Mouse (Mus musculus) midbrain, embryonic 13.5 days (tissue): ENCODE data around the gene Hoxa6. TPM values are rescaled to one million over a fixed set of nuclear protein-coding genes. Genes with fewer than 3 reads are reported as not detected.

ENCODE experiments used
- ATAC-seq: fragments of 200-750 bp; cut with Nextera tagmentation; 2 replicates; pipeline ENCODE4 v1.8.0; 2017; ENCODE audit warnings: mild to moderate bottlenecking, moderate TSS enrichment, moderate library complexity
- H3K27ac ChIP-seq: fragments of 300-500 bp; sonication (generic); 2 replicates; pipeline ENCODE4 v1.5.1; 2015; ENCODE audit warnings: inconsistent platforms, mild to moderate bottlenecking, moderate library complexity
- H3K27me3 ChIP-seq: fragments of 300-500 bp; sonication (generic); 2 replicates; pipeline ENCODE4 v1.6.1; 2015; ENCODE audit warnings: mild to moderate bottlenecking, inconsistent platforms
- H3K36me3 ChIP-seq: fragments of 300-500 bp; sonication (generic); 2 replicates; pipeline ENCODE4 v1.6.1; 2015; ENCODE audit warnings: mild to moderate bottlenecking, inconsistent platforms
- H3K4me1 ChIP-seq: fragments of 300-500 bp; sonication (generic); replicated peaks from 2 replicates; pipeline ENCODE4 v1.6.1; 2015; ENCODE audit warnings: inconsistent platforms
- H3K4me2 ChIP-seq: fragments of 300-500 bp; sonication (generic); replicated peaks from 2 replicates; pipeline ENCODE4 v1.6.1; 2015; ENCODE audit warnings: moderate library complexity, mild to moderate bottlenecking, inconsistent platforms
- H3K4me3 ChIP-seq: fragments of 300-500 bp; sonication (generic); replicated peaks from 2 replicates; pipeline ENCODE4 v1.5.1; 2015; ENCODE audit warnings: mild to moderate bottlenecking, inconsistent platforms
- H3K9ac ChIP-seq: fragments of 300-500 bp; sonication (generic); replicated peaks from 2 replicates; pipeline ENCODE4 v1.6.1; 2015; ENCODE audit warnings: mild to moderate bottlenecking, inconsistent platforms
- H3K9me3 ChIP-seq: fragments of 300-500 bp; sonication (generic); 2 replicates; pipeline ENCODE4 v1.6.1; 2016; ENCODE audit warnings: mild to moderate bottlenecking, inconsistent platforms
- WGBS: fragments of 180-500 bp; shearing (Covaris S2); methylation state at CpG from one replicate; pipeline ENCODE4 v1.1.7; 2015; 5-methylcytosine and 5-hydroxymethylcytosine counted together
- polyA plus RNA-seq: library from polyadenylated mRNA; unstranded; fragments of >200 nt; fragmentation: Nextera tagmentation; extraction: Ambion mirVana; gene quantifications from 2 replicates; pipeline ENCODE4 v1.2.1, GENCODE M21; 2015

Hoxa6 gene
- polyA plus RNA-seq, 1 experiment from 2014 or later, result not detected

DNA sequence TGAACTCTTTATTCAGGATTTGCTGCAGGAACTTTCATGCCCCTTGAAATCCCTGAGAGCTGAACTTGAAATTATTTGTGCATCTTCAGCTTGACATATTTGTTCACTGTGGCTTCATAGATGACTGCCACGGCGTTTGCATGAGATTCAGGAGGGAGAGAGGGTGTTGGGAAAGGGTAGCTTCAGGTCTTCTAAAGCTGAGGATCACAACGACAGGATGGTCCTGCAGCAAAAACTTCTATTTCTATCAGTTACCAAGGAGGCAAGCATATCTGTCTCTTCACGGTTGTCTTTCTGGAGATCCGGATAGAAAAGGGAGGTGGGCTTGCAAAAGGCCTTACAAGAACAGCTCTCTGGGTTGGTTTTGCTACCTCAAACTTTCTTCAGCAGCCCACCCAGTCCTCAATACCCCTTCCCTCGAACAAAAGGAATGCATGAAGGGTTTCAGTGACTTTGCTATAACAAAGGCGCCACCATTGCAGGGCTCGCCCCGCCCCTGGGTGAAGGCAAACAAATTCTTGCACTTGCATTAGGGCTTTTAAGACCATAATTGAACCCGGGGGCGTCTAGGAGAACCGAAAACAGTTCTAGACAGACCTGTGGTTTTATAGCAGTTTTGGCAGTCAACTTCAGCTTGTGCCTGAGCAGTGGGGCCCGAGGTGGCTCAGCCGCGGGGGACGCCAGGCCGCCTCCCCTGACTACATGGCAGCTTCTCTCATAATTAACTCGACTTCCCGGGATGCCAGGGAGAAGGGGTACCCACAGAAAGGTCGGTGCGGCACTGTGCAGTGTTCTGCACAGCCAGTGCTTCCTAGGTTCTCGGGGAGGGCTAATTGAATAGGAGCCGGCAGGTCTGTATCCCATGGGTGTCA, 39.5 kb upstream of the Hoxa6 start:
- no peaks in the 10 kb centered on the region; the same call in 1 of the 2 replicates for H3K4me1 ChIP-seq
- no peak overlapping the region for H3K4me3 ChIP-seq
- WGBS, result under 1% methylated on average over 23 of the region's 23 CpGs
- no peak for ATAC-seq
- no peak overlapping the region for H3K4me2 ChIP-seq
- H3K27me3 ChIP-seq, result peaks cover 100% of the 10 kb centered on the region
- no peak overlapping the region for H3K9ac ChIP-seq
- H3K27ac ChIP-seq, result no peak overlapping the region
- no peaks in the 10 kb centered on the region for H3K9me3 ChIP-seq
- no peaks in the 10 kb centered on the region for H3K36me3 ChIP-seq

DNA sequence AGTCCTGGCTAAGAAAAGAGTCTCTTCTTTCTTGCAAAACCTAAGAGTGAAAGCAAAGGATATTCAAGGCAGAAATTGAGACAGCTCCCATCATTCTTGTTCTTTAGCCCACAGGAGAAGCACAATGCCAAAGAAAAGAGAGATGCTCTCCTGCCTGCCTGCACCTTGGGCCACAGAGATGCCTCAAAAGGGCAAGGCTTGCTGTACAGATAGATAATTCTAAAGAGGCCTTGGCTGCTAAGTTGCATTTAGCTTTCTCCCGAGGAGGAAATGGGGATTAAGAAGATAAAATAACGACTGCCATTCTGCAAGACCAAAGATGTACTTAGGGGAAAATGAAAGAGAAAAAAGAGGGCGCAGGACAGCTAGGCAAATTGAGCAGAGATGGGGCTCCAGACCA, 38.4 kb upstream of the Hoxa6 start:
- Histone ChIP-seq H3K9ac (no peak overlapping the region), H3K4me3 (no peak overlapping the region), H3K36me3 (no peaks in the 10 kb centered on the region), H3K27me3 (peaks cover 100% of the 10 kb centered on the region), H3K4me2 (no peak overlapping the region), H3K9me3 (no peaks in the 10 kb centered on the region), H3K4me1 (no peaks in the 10 kb centered on the region; the same call in 1 of the 2 replicates), H3K27ac (no peak overlapping the region)
- ATAC-seq, result no peak
- WGBS, result 5% methylated on average over 3 of the region's 3 CpGs

DNA sequence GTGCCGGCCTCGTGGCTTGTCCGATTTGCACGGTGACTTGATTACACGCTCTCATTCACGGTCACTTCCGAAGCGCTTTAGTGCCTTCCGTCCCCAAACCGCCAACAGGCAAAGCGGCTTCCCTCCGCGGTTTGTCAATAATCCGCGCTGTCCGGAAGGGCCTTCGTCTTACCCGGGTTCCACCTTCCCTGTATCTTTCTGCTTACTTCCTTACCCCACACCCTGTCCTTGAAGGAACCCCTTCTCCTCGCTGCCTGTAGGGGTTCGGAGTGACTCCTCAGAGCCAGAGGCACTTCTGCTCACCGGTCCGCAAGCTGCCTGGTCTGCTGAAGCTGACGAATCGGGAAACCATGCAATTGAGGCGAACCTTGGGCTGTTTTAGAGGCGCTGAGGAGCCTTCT, 37.9 kb upstream of the Hoxa6 start:
- WGBS, result 1% methylated on average over 26 of the region's 26 CpGs
- Histone ChIP-seq H3K4me1 (no peaks in the 10 kb centered on the region; the same call in 1 of the 2 replicates), H3K27ac (no peak overlapping the region), H3K4me2 (no peak overlapping the region), H3K9ac (no peak overlapping the region), H3K4me3 (no peak overlapping the region), H3K9me3 (no peaks in the 10 kb centered on the region), H3K36me3 (no peaks in the 10 kb centered on the region), H3K27me3 (peaks cover 100% of the 10 kb centered on the region)
- ATAC-seq, result no peak

DNA sequence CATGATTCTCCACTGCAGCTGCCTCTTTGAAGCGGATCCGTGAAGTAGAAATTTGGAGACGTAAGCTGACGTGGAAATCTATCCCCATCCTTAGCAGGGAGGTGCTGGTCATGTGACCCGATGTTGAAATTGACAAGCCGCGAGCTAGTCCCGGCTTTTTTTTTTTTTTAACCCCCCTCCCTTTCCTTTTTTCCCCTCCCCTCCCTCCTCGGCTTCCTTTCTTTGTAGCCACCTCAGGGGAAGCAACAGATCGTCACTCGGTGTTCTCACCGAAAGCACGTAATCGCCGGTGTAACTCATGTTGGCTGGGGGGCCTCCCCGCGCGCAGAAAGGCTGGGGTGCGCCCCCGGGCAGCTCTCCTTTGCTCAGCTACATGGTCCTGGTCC, 37.2 kb upstream of the Hoxa6 start, which contains the start of gene Hoxa11:
Gene Hoxa11, minus strand, starts transcription at position 54 of the 386 bp plus-strand sequence.
- no peak within 1 kb of the TSS for H3K27ac ChIP-seq
- WGBS, result under 1% methylated on average over 20 of the region's 20 CpGs
- H3K9ac ChIP-seq, result no peak within 1 kb of the TSS
- H3K9me3 ChIP-seq, result no peaks in the 10 kb centered on the region
- no peaks in the 10 kb centered on the region; the same call in 1 of the 2 replicates for H3K4me1 ChIP-seq
- ATAC-seq, result no peak
- H3K27me3 ChIP-seq, result peaks cover 100% of the 10 kb centered on the region
- no peak within 1 kb of the TSS for H3K4me3 ChIP-seq
- no peak within 1 kb of the TSS for H3K4me2 ChIP-seq
- H3K36me3 ChIP-seq, result no peaks in the 10 kb centered on the region

DNA sequence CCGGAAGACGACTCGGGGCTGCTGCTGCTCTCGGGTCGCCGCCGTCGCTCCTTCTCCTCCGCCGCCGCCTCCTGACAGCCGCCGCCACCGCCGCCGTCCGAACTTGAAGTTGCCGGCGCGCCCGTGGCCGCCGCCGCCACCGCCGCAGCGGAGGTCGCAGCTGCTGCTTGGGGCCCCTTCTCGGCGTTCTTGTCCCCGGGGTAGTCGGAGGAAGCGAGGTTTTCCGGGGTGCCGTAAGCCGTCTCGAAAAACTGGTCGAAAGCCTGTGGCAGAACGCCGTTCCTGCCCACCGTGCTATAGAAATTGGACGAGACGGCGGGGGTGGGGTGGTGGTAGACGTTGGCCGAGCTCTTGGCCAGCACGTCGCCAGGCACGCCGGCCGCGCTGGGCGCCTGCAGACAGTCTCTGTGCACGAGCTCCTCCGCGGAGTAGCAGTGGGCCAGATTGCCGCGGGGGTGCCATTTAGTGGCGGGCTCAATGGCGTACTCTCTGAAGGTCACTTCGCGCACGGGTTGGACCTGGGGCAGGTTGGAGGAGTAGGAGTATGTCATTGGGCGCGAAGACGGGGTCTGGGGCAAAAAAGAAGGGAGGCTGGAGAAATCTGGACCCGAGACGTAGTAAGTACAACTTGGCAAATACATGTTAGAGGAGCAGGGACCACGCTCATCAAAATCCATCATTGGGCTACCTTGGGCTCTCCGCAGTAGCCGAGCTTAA, 36.7 kb upstream of the Hoxa6 start:
- ATAC-seq, result no peak
- Histone ChIP-seq H3K27me3 (peaks cover 100% of the 10 kb centered on the region), H3K4me2 (no peak overlapping the region), H3K9me3 (no peaks in the 10 kb centered on the region), H3K27ac (no peak overlapping the region), H3K4me1 (peaks cover under 1% of the 10 kb centered on the region; the same call in 1 of the 2 replicates), H3K9ac (no peak overlapping the region), H3K36me3 (no peaks in the 10 kb centered on the region), H3K4me3 (no peak overlapping the region)
- under 1% methylated on average over 68 of the region's 71 CpGs for WGBS

DNA sequence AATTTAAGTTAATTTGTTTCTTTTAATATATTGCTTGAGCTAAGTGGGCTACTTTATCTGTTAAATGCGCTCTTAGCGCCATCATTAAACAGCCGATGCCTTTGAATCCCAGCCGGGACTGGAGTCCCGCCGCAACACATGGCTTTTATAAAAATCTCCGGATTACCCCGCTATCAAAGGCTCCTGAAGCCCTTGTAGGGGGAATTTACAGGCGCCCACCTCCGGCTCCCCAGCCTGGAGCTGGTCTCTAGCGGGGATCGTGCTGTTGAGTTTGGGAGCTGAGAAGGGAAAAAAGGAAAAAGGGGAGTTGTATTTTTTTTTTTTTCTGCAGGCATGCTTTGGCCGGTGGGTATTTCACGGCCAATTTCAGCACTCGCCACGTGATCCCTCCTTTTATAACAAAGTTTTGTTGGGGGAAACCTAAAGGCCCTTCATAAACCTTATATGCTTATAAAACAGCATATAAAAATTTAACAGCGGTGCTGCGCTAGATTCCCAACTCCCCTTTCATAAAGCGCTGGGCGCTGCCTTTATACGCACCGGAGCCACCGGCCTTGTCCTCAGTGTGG, 36.0 kb upstream of the Hoxa6 start:
- no peak for ATAC-seq

DNA sequence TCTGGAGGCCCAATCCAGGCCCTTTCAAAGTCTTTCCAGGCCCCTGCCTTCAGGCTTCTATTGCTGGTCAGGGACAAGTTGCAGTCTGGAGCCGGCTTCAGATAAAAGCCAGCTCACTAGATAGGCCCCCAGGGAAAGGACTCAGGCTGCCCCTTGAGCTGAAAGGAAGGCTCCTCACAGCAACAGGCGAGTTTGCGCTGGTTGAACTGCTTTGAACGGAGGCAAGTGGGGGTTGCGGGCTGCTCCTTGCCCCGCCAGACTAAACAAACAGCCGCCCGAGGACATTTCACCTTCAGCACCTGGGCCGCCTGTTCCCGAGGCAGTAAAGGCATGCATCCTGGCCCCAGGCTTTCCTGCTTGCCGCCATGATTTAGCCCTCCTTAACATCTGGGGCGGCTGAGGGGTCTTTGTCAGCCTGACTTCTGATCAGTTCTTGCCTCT, 35.2 kb upstream of the Hoxa6 start:
- no peak for ATAC-seq
- Histone ChIP-seq H3K4me2 (no peak overlapping the region), H3K9ac (no peak overlapping the region)

More for the DNA sequence above, 36.0 kb upstream of the Hoxa6 start:
- WGBS, result under 1% methylated on average over 23 of the region's 23 CpGs
- Histone ChIP-seq H3K4me2 (no peak overlapping the region), H3K27me3 (peaks cover 100% of the 10 kb centered on the region), H3K9ac (no peak overlapping the region), H3K4me3 (no peak overlapping the region), H3K4me1 (peaks cover 3% of the 10 kb centered on the region; the same call in 1 of the 2 replicates), H3K36me3 (no peaks in the 10 kb centered on the region), H3K27ac (no peak overlapping the region), H3K9me3 (no peaks in the 10 kb centered on the region)

DNA sequence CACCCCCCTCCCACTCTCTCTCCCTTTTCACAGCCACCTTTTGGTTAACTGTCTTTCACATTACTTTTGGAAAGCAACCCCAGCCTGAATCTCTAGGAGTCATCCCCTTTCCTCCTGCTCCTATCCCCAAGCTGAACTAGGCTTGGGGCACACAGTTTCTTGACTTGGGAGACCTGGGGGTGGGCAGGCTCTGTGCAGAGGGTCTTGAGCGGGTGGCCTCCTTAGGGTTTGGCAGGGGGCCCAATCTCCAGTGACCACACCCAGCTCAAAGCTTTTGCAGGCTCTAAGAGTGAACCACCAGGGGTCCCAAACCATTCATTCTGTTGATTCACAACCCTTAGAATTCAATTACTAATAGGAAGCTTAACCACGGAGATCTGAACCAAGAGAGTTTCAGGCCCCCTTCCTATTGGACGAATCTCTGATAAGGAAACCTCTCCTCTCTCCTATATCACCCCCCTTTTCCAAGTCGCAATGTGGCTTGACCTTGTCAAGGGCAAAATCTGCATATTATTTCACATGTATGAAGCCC, 34.3 kb upstream of the Hoxa6 start:
- Histone ChIP-seq H3K27me3 (peaks cover 99% of the 10 kb centered on the region), H3K9me3 (no peaks in the 10 kb centered on the region), H3K27ac (no peak overlapping the region), H3K4me2 (no peak overlapping the region), H3K9ac (no peak overlapping the region), H3K4me3 (no peak overlapping the region), H3K4me1 (peaks cover 3% of the 10 kb centered on the region; the same call in 1 of the 2 replicates), H3K36me3 (no peaks in the 10 kb centered on the region)
- WGBS, result 1% methylated on average over 4 of the region's 4 CpGs
- no peak for ATAC-seq

More for the DNA sequence above, 35.2 kb upstream of the Hoxa6 start:
- no peak overlapping the region for H3K27ac ChIP-seq
- peaks cover 99% of the 10 kb centered on the region for H3K27me3 ChIP-seq
- peaks cover 3% of the 10 kb centered on the region; the same call in 1 of the 2 replicates for H3K4me1 ChIP-seq
- H3K9me3 ChIP-seq, result no peaks in the 10 kb centered on the region
- WGBS, result under 1% methylated on average over 12 of the region's 12 CpGs
- H3K4me3 ChIP-seq, result no peak overlapping the region
- no peaks in the 10 kb centered on the region for H3K36me3 ChIP-seq

DNA sequence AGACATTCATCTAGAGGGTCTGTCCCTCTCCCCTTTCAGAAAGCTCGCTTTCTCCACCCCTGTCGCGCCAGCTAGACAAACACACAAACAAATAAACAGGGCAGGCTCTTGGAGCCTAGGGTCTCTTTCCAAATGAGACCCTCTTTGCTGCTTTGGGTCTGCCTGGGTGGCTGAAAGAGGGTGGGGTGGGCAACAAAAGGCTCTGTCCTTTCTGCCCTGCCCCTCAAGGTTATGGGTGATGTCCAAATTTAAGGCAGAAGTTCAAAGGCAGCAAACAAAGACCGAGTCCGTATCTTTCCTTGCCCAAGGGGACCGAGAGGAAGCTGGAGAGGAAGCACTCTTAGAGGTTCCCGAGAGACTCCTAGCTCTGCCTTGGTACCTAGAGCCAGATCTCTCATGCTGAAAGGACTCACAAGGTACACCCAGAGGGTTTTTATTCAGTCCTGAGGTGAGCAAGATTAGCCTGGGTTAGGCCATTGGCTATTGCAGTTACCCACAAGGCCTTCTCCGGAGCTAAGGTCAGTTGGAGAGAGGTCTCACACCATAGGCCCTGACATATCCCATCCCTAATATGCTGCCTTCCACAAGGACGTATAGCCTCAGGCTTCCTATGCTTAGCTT, 32.6 kb upstream of the Hoxa6 start:
- Histone ChIP-seq H3K36me3 (no peaks in the 10 kb centered on the region), H3K4me3 (no peak overlapping the region), H3K27ac (no peak overlapping the region), H3K4me1 (peaks cover 3% of the 10 kb centered on the region; the same call in 1 of the 2 replicates), H3K27me3 (peaks cover 99% of the 10 kb centered on the region), H3K9me3 (no peaks in the 10 kb centered on the region), H3K9ac (no peak overlapping the region), H3K4me2 (no peak overlapping the region)
- ATAC-seq, result no peak
- 7% methylated on average over 9 of the region's 9 CpGs for WGBS

DNA sequence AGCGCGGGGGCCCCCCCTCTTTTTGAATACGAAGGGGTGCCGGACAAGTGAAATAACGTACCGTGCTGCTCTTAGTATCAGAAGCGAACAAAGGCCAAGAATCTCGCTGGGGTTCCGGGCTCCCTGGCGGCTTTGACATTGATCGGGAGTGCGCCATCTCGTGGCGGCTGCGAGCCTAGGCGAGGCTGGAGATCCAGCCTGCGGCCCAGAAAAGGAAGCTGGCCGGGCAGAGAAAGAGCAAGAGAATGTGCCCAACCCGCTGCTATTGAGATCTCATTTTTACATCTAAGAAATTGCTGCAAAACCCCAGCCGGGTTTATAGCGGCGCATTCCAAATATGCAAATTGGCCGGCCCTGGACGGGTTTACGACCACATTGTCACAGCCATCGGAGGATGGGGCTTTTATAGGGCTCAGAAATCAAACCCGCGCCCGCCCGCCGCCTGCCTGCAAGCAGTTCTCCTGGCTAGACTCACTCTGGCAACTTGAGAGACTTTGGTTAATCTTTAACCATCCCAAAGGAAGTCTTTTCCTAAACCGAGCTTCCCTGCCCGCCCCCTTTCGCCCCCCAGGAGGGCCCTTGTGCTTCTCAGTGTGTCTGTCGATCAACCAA, 32.0 kb upstream of the Hoxa6 start, which contains the start of gene Hoxa10:
Gene Hoxa10, minus strand, starts transcription at position 466 of the 612 bp plus-strand sequence.
- 3% methylated on average over 35 of the region's 35 CpGs for WGBS
- H3K4me2 ChIP-seq, result no peak within 1 kb of the TSS

More for the DNA sequence above, 32.0 kb upstream of the Hoxa6 start, which contains the start of gene Hoxa10:
- H3K27ac ChIP-seq, result no peak within 1 kb of the TSS
- H3K9ac ChIP-seq, result no peak within 1 kb of the TSS
- no peaks in the 10 kb centered on the region for H3K9me3 ChIP-seq
- peaks cover 99% of the 10 kb centered on the region for H3K27me3 ChIP-seq
- H3K36me3 ChIP-seq, result no peaks in the 10 kb centered on the region
- peaks cover 3% of the 10 kb centered on the region; the same call in 1 of the 2 replicates for H3K4me1 ChIP-seq
- H3K4me3 ChIP-seq, result 0 out of 2 replicates have a peak within 1 kb of the TSS, but pooled peaks have one; percentile 11
- ATAC-seq, result no peak
